Mouse (Mus musculus): ENCODE measurements around the gene Nlrp4a. TPM values are rescaled to one million over a fixed set of nuclear protein-coding genes. Genes with fewer than 3 reads are reported as not detected.
"Not testable (repeated sequence)": the region's sequence is repeated elsewhere in the genome, so short reads cannot be mapped to it uniquely, and the experiment has no call there.

The Nlrp4a gene
- not detected for polyA plus RNA-seq (2017; shearing (Covaris generic))

GRCm38 (mm10) chr7:26434813-26435212, at the start of gene Nlrp4a:
TSS of gene Nlrp4a (plus strand) at chr7:26435113.
- no peak for ATAC-seq

- ATAC-seq, result not testable (repeated sequence)
Observed at GRCm38 (mm10) chr7:26386691-26387090, 48.2 kb upstream of the Nlrp4a start.

GRCm38 (mm10) chr7:26391137-26391536, 43.8 kb upstream of the Nlrp4a start:
- not testable (repeated sequence) for ATAC-seq

- ATAC-seq, result not testable (repeated sequence)
Observed at GRCm38 (mm10) chr7:26391811-26392210, 43.1 kb upstream of the Nlrp4a start.

GRCm38 (mm10) chr7:26403600-26403999, 31.3 kb upstream of the Nlrp4a start, which contains the start of gene Nlrp9c:
TSS of gene Nlrp9c (minus strand) at chr7:26403700.
- ATAC-seq, result not testable (repeated sequence)

GRCm38 (mm10) chr7:26476690-26477089, 41.8 kb downstream of the Nlrp4a start:
- ATAC-seq, result no peak

- not testable (repeated sequence) for ATAC-seq
Observed at GRCm38 (mm10) chr7:26489514-26489913, 54.6 kb downstream of the Nlrp4a start.

Other genes starting within 250 kb of the Nlrp4a start
- not detected for gene Vmn1r184, start 174.8 kb upstream of the Nlrp4a start, polyA plus RNA-seq (2017; shearing (Covaris generic))
- not detected for gene Cyp2a4, start 127.9 kb upstream of the Nlrp4a start, polyA plus RNA-seq (2017; shearing (Covaris generic))
- gene Nlrp9c, start 31.4 kb upstream of the Nlrp4a start, polyA plus RNA-seq (2017; shearing (Covaris generic)), result not detected
- not detected for gene Nlrp9a, start 99.9 kb downstream of the Nlrp4a start, polyA plus RNA-seq (2017; shearing (Covaris generic))
- not detected for gene Vmn1r185, start 183.4 kb downstream of the Nlrp4a start, polyA plus RNA-seq (2017; shearing (Covaris generic))